Mouse (Mus musculus): ENCODE results near the gene Pdk2. TPM values are rescaled to one million over a fixed set of nuclear protein-coding genes. Genes with fewer than 3 reads are reported as not detected.

Pdk2 gene
- polyA plus RNA-seq, 1 experiment from 2014 or later, result 15.5 TPM

DNA sequence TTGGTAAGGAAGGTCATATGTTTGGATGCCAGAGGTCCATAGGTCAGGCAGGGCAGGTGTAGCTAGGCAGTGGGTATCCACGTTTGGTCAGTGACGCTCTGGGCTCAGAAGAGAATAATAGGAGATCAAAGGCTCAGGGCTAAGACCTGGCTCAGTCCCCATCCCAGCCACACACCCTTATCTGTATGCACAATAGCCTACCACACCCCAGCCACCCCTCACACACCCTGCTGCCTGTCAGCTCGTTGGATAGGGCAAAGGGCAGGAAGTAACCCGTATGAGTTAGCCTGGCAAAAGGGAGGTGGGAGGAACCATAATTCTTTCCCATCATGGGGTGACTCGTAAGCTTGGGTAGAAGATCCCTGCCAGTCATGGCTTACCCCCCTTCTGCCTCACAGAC lies 43.6 kb downstream of the Pdk2 start:
- WGBS, result 65% methylated on average over 5 of the region's 5 CpGs
- H3K27ac ChIP-seq (replicated peaks; ENCODE audit: low read depth, low read length), result no peak overlapping the region
- no peaks in the 10 kb centered on the region for H3K9me3 ChIP-seq (replicated peaks; ENCODE audit: control insufficient read depth, low read length)
- no peak for DNase-seq (ENCODE audit: low spot score)
- peaks cover 18% of the 10 kb centered on the region for H3K4me1 ChIP-seq (ENCODE audit: control insufficient read depth, insufficient read depth, low read length)
- no peak for ATAC-seq (replicated peaks; ENCODE audit: insufficient number of reproducible peaks, low FRiP score, low TSS enrichment, low read depth)
- H3K4me3 ChIP-seq (ENCODE audit: low read depth, low read length), result no peak overlapping the region
- H3K36me3 ChIP-seq (replicated peaks; ENCODE audit: control insufficient read depth, insufficient read depth, low read depth, low read length), result peaks cover 19% of the 10 kb centered on the region
- H3K27me3 ChIP-seq (ENCODE audit: control insufficient read depth, insufficient read depth, low read length), result no peaks in the 10 kb centered on the region
- no peak overlapping the region for H3K4me2 ChIP-seq (ENCODE audit: low read depth, low read length)
- no peak overlapping the region for H3K9ac ChIP-seq (replicated peaks; ENCODE audit: low read length)

DNA sequence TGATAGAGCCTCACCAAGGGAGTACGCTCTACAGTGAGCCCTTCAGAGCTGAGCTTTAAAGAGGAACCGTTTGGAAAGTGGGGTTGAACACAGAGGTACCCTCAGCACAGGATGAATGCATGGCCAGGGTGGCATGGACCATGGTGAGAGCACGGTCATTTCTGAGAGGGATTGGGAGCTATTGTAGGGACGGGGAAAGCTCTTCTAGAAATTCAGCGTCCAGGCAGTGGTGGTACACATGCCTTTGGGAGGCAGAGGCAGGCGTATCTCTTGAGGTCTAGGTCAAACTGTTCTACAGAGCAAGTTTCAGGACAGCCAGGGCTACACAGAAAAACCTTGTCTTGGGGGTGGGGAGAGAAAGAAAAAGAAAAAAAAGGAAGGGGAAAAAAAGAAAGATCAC lies 44.2 kb downstream of the Pdk2 start:
- no peak overlapping the region for H3K27ac ChIP-seq (replicated peaks; ENCODE audit: low read depth, low read length)
- no peak overlapping the region for H3K4me3 ChIP-seq (ENCODE audit: low read depth, low read length)

DNA sequence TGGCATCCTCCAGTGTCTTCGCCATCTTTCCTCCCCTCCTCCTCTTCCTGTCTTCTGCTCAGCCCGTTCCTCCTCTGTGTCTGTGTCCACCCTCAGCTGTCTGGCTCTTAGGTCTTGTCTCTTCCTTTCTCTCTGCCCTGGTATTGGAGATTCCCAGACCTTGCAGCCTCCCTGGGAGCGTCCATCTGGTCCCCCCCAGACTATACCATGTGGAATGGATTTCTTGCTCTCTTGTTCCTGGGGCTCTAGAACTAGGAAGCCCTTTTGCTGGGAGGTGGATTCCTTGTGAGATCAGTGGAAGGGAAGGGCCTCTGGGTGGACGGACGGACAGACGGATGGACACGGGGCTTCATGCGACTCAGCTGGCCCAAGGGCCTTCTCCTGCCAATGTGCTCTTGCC lies 45.1 kb downstream of the Pdk2 start:
- peaks cover 18% of the 10 kb centered on the region for H3K4me1 ChIP-seq (ENCODE audit: control insufficient read depth, insufficient read depth, low read length)
- DNase-seq (ENCODE audit: low spot score) (no peak), ATAC-seq (replicated peaks; ENCODE audit: insufficient number of reproducible peaks, low FRiP score, low TSS enrichment, low read depth) (no peak)
- no peak overlapping the region for H3K27ac ChIP-seq (replicated peaks; ENCODE audit: low read depth, low read length)
- peaks cover 11% of the 10 kb centered on the region for H3K36me3 ChIP-seq (replicated peaks; ENCODE audit: control insufficient read depth, insufficient read depth, low read depth, low read length)
- no peak overlapping the region for H3K4me2 ChIP-seq (ENCODE audit: low read depth, low read length)
- H3K9ac ChIP-seq (replicated peaks; ENCODE audit: low read length), result no peak overlapping the region
- WGBS, result 82% methylated on average over 8 of the region's 8 CpGs
- H3K9me3 ChIP-seq (replicated peaks; ENCODE audit: control insufficient read depth, low read length), result no peaks in the 10 kb centered on the region
- no peak overlapping the region for H3K4me3 ChIP-seq (ENCODE audit: low read depth, low read length)
- H3K27me3 ChIP-seq (ENCODE audit: control insufficient read depth, insufficient read depth, low read length), result no peaks in the 10 kb centered on the region

More for the DNA sequence above, 44.2 kb downstream of the Pdk2 start:
- 93% methylated on average over 6 of the region's 6 CpGs for WGBS
- DNase-seq (ENCODE audit: low spot score), result no peak
- Histone ChIP-seq H3K36me3 (replicated peaks; ENCODE audit: control insufficient read depth, insufficient read depth, low read depth, low read length) (peaks cover 13% of the 10 kb centered on the region), H3K9me3 (replicated peaks; ENCODE audit: control insufficient read depth, low read length) (no peaks in the 10 kb centered on the region), H3K27me3 (ENCODE audit: control insufficient read depth, insufficient read depth, low read length) (no peaks in the 10 kb centered on the region), H3K4me1 (ENCODE audit: control insufficient read depth, insufficient read depth, low read length) (peaks cover 18% of the 10 kb centered on the region), H3K9ac (replicated peaks; ENCODE audit: low read length) (no peak overlapping the region), H3K4me2 (ENCODE audit: low read depth, low read length) (no peak overlapping the region)
- no peak for ATAC-seq (replicated peaks; ENCODE audit: insufficient number of reproducible peaks, low FRiP score, low TSS enrichment, low read depth)

- no peak overlapping the region for H3K27ac ChIP-seq (replicated peaks; ENCODE audit: low read depth, low read length)
- H3K9ac ChIP-seq (replicated peaks; ENCODE audit: low read length), result peak overlapping the region; percentile 22; the same call in 1 of the 2 replicates
- H3K36me3 ChIP-seq (replicated peaks; ENCODE audit: control insufficient read depth, insufficient read depth, low read depth, low read length), result peaks cover 11% of the 10 kb centered on the region
- peak overlapping the region; percentile 100 for H3K4me2 ChIP-seq (ENCODE audit: low read depth, low read length)
- peaks cover 13% of the 10 kb centered on the region for H3K4me1 ChIP-seq (ENCODE audit: control insufficient read depth, insufficient read depth, low read length)
- ATAC-seq (replicated peaks; ENCODE audit: insufficient number of reproducible peaks, low FRiP score, low TSS enrichment, low read depth), result no peak
- 88% methylated on average over 11 of the region's 11 CpGs for WGBS
- H3K4me3 ChIP-seq (ENCODE audit: low read depth, low read length), result peak overlapping the region; percentile 12
- no peaks in the 10 kb centered on the region for H3K9me3 ChIP-seq (replicated peaks; ENCODE audit: control insufficient read depth, low read length)
- no peaks in the 10 kb centered on the region for H3K27me3 ChIP-seq (ENCODE audit: control insufficient read depth, insufficient read depth, low read length)
- no peak for DNase-seq (ENCODE audit: low spot score)
Measured at GRCm38 (mm10) chr11:94994947-94995772, 46.0 kb downstream of the Pdk2 start.

GRCm38 (mm10) chr11:94994208-94994814 lies 46.8 kb downstream of the Pdk2 start:
- Histone ChIP-seq H3K4me1 (ENCODE audit: control insufficient read depth, insufficient read depth, low read length) (peaks cover 13% of the 10 kb centered on the region), H3K4me2 (ENCODE audit: low read depth, low read length) (peak overlapping the region; percentile 100), H3K27me3 (ENCODE audit: control insufficient read depth, insufficient read depth, low read length) (no peaks in the 10 kb centered on the region), H3K36me3 (replicated peaks; ENCODE audit: control insufficient read depth, insufficient read depth, low read depth, low read length) (peaks cover 11% of the 10 kb centered on the region), H3K4me3 (ENCODE audit: low read depth, low read length) (peak overlapping the region; percentile 96), H3K9ac (replicated peaks; ENCODE audit: low read length) (peak overlapping the region; percentile 93), H3K27ac (replicated peaks; ENCODE audit: low read depth, low read length) (no peak overlapping the region), H3K9me3 (replicated peaks; ENCODE audit: control insufficient read depth, low read length) (no peaks in the 10 kb centered on the region)
- no peak for DNase-seq (ENCODE audit: low spot score)
- ATAC-seq (replicated peaks; ENCODE audit: insufficient number of reproducible peaks, low FRiP score, low TSS enrichment, low read depth), result no peak
- WGBS, result 54% methylated on average over 10 of the region's 10 CpGs

DNA sequence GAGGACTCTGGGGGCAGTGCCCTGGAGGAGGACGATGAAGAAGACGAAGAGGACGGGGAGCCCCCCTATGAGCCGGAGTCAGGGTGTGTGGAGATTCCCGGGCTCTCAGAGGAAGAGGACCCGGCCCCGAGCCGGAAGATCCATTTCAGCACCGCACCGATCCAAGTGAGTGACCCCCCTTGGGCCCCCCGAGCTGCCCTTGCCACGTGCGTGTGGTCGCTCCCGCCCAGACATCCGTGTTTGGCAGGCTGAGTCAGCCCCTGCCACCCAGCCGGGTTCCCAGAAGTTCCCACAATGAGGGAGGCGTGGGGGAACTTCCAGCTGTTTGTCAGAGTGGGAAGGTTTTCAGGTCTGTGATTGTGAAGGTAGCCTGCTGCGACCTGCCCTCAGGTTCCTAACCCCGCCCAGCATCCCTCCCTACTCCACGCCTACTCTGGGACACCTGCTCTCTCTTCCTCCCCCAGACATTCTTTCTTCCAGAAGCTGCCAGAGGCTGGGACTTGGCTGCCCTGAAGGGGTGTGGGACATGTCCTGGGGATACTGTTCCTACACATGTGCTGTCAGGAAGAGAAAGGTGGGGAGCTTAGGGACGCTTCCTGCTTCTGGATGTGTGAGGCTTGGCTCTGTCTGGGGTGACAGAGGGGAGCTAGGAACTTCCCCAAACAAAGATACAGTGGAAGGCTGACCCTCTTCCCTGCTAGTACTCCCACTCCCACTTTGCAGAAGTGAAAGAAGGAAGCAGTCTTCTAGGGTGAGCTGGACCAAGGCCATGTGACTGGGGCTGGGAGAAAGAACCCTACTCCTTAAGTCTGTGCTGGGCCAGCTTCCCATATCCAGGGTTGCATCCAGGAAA lies 48.2 kb downstream of the Pdk2 start:
- Histone ChIP-seq H3K9me3 (replicated peaks; ENCODE audit: control insufficient read depth, low read length) (no peaks in the 10 kb centered on the region), H3K4me1 (ENCODE audit: control insufficient read depth, insufficient read depth, low read length) (peaks cover 18% of the 10 kb centered on the region), H3K4me2 (ENCODE audit: low read depth, low read length) (peak overlapping the region; percentile 100), H3K36me3 (replicated peaks; ENCODE audit: control insufficient read depth, insufficient read depth, low read depth, low read length) (peaks cover 8% of the 10 kb centered on the region), H3K27me3 (ENCODE audit: control insufficient read depth, insufficient read depth, low read length) (no peaks in the 10 kb centered on the region), H3K9ac (replicated peaks; ENCODE audit: low read length) (peak overlapping the region; percentile 93), H3K27ac (replicated peaks; ENCODE audit: low read depth, low read length) (no peak overlapping the region), H3K4me3 (ENCODE audit: low read depth, low read length) (peak overlapping the region; percentile 96)
- DNase-seq (ENCODE audit: low spot score) (peak; percentile 44), ATAC-seq (replicated peaks; ENCODE audit: insufficient number of reproducible peaks, low FRiP score, low TSS enrichment, low read depth) (no peak)
- 3% methylated on average over 22 of the region's 22 CpGs for WGBS

- no peak for DNase-seq (ENCODE audit: low spot score)
Measured at GRCm38 (mm10) chr11:94992480-94992753, 48.7 kb downstream of the Pdk2 start.

More at GRCm38 (mm10) chr11:94992480-94992753, 48.7 kb downstream of the Pdk2 start:
- ATAC-seq (replicated peaks; ENCODE audit: insufficient number of reproducible peaks, low FRiP score, low TSS enrichment, low read depth), result no peak
- Histone ChIP-seq H3K9me3 (replicated peaks; ENCODE audit: control insufficient read depth, low read length) (no peaks in the 10 kb centered on the region), H3K4me2 (ENCODE audit: low read depth, low read length) (peak overlapping the region; percentile 100), H3K4me1 (ENCODE audit: control insufficient read depth, insufficient read depth, low read length) (peaks cover 18% of the 10 kb centered on the region), H3K4me3 (ENCODE audit: low read depth, low read length) (peak overlapping the region; percentile 96), H3K27ac (replicated peaks; ENCODE audit: low read depth, low read length) (no peak overlapping the region), H3K27me3 (ENCODE audit: control insufficient read depth, insufficient read depth, low read length) (no peaks in the 10 kb centered on the region), H3K9ac (replicated peaks; ENCODE audit: low read length) (peak overlapping the region; percentile 93), H3K36me3 (replicated peaks; ENCODE audit: control insufficient read depth, insufficient read depth, low read depth, low read length) (peaks cover 5% of the 10 kb centered on the region)
- WGBS, result under 1% methylated on average over 20 of the region's 20 CpGs

All from embryonic facial prominence, embryonic 11.5 days (tissue).